Mouse (Mus musculus): ENCODE measurements around the gene Adgre5. TPM values are rescaled to one million over a fixed set of nuclear protein-coding genes. Genes with fewer than 3 reads are reported as not detected.

Gene Adgre5
- polyA plus RNA-seq, 1 experiment from 2014 or later = 25.8 TPM

DNA sequence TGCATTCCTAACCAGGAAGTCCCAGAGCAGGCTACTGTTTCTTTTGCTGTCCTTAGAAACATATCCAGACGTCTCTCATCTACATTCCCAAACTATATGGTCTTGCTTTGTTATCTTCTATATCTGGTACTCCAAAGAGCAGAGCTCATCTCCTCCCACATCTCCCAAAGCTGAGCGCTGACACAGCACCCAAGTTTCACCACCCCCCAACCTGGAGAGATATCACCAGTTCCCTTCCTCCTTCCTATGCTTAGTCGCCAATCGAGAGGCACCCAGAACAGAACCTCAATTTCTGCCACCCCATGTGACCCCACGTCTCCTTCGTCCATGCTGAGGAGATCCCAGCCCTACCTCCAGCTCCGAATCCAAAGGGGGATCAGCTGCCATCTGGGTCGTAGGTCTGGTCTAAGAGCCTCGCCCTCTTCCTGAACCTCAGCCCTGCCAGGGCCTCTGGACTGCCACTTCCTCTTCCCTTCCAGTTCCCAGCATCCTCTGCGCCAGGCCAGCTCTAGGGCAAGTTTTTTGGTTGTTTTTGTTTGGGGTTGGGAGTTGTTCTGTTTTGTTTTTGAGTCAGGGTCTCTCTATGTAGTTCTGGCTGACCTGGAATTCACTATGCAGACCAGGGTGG is 47.4 kb downstream of the Adgre5 start:
- no peak overlapping the region for H3K27ac ChIP-seq
- WGBS = 83% methylated on average over 10 of the region's 10 CpGs

DNA sequence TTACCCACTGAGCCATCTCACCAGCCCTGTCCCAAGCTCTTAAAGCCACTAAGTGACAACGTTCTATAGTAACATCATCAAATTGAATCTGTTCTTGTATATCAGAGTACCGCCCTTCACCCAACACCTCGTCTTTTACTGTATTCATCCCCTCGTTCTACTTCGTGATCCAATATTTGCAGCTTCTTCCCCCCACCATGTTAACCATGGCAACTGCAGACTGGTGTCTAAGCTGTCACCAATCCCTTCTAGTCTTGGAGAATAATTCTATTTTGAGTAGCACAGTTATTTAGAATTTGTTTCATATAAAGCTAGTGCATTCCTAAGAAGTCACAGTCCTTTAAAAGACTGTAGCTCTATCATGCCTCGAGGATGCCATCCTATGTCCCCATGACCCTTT is 51.9 kb downstream of the Adgre5 start:
- Histone ChIP-seq H3K4me1 (peaks cover 23% of the 10 kb centered on the region), H3K36me3 (peaks cover 79% of the 10 kb centered on the region), H3K4me3 (no peak overlapping the region), H3K9me3 (replicated peaks) (no peaks in the 10 kb centered on the region), H3K27me3 (ENCODE audit: low read depth, poor library complexity, severe bottlenecking) (no peaks in the 10 kb centered on the region), H3K27ac (no peak overlapping the region)
- DNase-seq (ENCODE audit: low spot score) = no peak
- WGBS = 91% methylated on average over 6 of the region's 6 CpGs

More for the DNA sequence above, 47.4 kb downstream of the Adgre5 start:
- no peaks in the 10 kb centered on the region for H3K9me3 ChIP-seq (replicated peaks)
- no peak for DNase-seq (ENCODE audit: low spot score)
- H3K4me1 ChIP-seq = peaks cover 39% of the 10 kb centered on the region
- H3K4me3 ChIP-seq = no peak overlapping the region
- peaks cover 44% of the 10 kb centered on the region for H3K36me3 ChIP-seq
- H3K27me3 ChIP-seq (ENCODE audit: low read depth, poor library complexity, severe bottlenecking) = no peaks in the 10 kb centered on the region

DNA sequence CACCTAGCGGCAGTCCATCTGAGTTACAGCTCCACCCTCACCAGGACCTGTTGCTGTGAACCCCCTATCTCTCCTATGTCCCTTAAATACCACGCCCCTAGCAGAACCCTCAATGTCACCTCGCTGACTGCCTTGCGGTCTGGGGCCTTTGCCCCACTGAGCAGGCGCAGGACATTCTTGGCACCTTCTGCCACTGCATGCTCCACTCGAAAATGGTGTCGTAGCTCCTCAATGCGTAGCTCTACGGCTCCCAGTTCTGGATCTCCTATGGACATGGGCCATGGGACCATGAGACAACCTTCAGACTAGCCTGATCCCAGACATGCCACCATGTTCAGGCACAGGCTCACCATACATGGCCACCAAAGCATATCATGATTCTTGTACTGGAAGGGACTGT is 56.6 kb downstream of the Adgre5 start:
- Histone ChIP-seq H3K4me1 (peaks cover 34% of the 10 kb centered on the region), H3K27me3 (ENCODE audit: low read depth, poor library complexity, severe bottlenecking) (no peaks in the 10 kb centered on the region), H3K36me3 (peaks cover 86% of the 10 kb centered on the region), H3K4me3 (no peak overlapping the region), H3K27ac (0 out of 2 replicates have a peak overlapping the region, but pooled peaks have one; percentile 11), H3K9me3 (replicated peaks) (no peaks in the 10 kb centered on the region)
- DNase-seq (ENCODE audit: low spot score) = no peak
- 91% methylated on average over 9 of the region's 9 CpGs for WGBS

DNA sequence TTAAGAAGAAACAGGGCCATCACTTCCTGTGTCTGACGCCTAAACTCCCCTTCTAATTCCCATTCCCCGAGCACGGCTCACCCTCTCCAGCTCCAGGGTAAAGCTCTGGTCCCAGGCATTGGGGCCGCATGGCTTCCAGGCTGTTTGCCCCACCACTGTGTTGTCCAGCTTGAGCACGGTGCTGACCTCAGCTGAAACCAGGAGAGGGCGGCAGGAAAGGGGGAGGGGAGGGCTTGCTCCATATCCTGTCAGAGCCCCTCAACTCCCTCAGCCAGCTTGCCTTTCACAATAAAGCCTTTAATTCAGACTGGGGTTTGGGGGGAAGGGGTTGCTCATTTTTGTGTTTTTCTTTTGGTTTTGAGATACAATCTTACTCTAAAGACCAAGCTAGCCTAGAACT is 60.0 kb downstream of the Adgre5 start:
- DNase-seq (ENCODE audit: low spot score) = peak; percentile 66
- Histone ChIP-seq H3K27ac (peak overlapping the region; percentile 89), H3K9me3 (replicated peaks) (no peaks in the 10 kb centered on the region), H3K4me1 (peaks cover 36% of the 10 kb centered on the region), H3K4me3 (peak overlapping the region; percentile 14; the same call in 1 of the 2 replicates), H3K36me3 (peaks cover 95% of the 10 kb centered on the region), H3K27me3 (ENCODE audit: low read depth, poor library complexity, severe bottlenecking) (no peaks in the 10 kb centered on the region)
- WGBS = 8% methylated on average over 6 of the region's 6 CpGs

DNA sequence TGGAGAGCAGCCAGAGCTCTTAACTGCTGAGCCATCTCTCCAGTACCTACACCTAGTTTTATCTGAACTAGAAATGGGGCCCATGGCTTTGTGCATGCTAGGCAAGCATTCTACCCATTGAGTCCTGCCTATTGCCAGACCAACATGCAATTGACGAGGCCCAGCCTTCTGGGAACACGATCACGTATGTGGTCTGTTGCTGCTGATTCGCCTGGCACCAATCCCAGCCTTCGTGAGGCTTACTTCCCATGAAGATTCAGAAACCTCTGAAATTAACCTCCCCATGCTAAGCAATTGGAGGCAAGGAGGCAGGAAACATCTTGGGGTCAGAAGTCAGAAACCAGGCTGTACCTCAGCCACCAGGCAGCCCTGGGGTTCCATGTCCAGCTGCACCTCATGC is 60.5 kb downstream of the Adgre5 start:
- H3K27me3 ChIP-seq (ENCODE audit: low read depth, poor library complexity, severe bottlenecking) = no peaks in the 10 kb centered on the region
- peak overlapping the region; percentile 14; the same call in 1 of the 2 replicates for H3K4me3 ChIP-seq
- H3K36me3 ChIP-seq = peaks cover 94% of the 10 kb centered on the region
- H3K9me3 ChIP-seq (replicated peaks) = no peaks in the 10 kb centered on the region
- DNase-seq (ENCODE audit: low spot score) = no peak
- peaks cover 36% of the 10 kb centered on the region for H3K4me1 ChIP-seq
- H3K27ac ChIP-seq = peak overlapping the region; percentile 89
- WGBS = 87% methylated on average over 5 of the region's 5 CpGs

DNA sequence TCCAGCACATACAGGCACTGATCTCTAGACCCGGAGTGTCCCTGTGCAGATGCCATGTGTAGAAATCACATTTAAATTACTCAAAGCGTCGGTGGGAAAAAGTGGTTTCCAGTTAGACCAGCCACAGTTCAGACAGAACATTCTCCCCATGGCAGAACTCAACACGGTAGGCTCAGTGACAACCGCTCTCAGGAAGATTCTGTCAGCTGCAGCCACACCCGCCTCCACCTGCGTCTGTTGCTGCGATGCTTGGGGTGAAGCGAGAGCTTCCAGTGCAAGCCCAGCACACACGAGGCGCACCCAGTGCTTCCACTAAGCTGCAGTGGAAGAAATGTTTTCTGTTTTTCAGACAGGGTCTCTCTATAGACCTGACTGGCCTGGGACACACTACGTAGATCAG is 61.3 kb downstream of the Adgre5 start:
- Histone ChIP-seq H3K4me3 (no peak overlapping the region), H3K27me3 (ENCODE audit: low read depth, poor library complexity, severe bottlenecking) (no peaks in the 10 kb centered on the region), H3K27ac (no peak overlapping the region), H3K4me1 (peaks cover 36% of the 10 kb centered on the region), H3K9me3 (replicated peaks) (no peaks in the 10 kb centered on the region), H3K36me3 (peaks cover 94% of the 10 kb centered on the region)
- 95% methylated on average over 12 of the region's 12 CpGs for WGBS
- DNase-seq (ENCODE audit: low spot score) = no peak

DNA sequence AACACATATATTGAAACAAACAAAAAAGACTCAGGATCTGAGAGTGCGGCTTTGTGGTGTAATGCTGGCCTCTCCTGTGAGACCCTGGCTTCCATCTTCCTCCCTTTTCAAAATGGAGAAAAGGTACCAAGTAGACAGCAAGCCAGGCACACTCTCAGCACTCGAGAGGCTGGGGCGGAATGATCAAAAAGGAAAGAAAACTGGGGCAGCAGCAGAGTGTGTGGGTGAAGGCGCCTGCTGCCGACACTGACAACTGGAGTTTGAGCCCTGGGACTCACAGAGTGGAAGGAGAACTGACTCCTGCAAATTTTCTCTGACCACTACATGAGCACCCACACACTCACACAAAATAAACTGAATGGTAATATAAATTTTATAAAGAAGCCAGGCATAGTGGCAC is 66.6 kb downstream of the Adgre5 start:
- Histone ChIP-seq H3K4me1 (peaks cover 12% of the 10 kb centered on the region), H3K36me3 (peaks cover 97% of the 10 kb centered on the region), H3K4me3 (no peak overlapping the region), H3K27ac (no peak overlapping the region), H3K9me3 (replicated peaks) (no peaks in the 10 kb centered on the region), H3K27me3 (ENCODE audit: low read depth, poor library complexity, severe bottlenecking) (no peaks in the 10 kb centered on the region)
- WGBS = 82% methylated on average over 5 of the region's 5 CpGs
- no peak for DNase-seq (ENCODE audit: low spot score)

Small RNA genes within 50 kb of the gene (microRNA-seq; reads per million reads assigned to microRNA genes)
- not detected for gene Mir1668

Other genes starting within 250 kb of the Adgre5 start
- not detected in 2 replicates for gene Olfr370, start 205.5 kb downstream of the Adgre5 start, polyA plus RNA-seq (2016; fragmentation: Nextera tagmentation; extraction: Ambion mirVana)
- 316 and 317 TPM in 2 replicates for gene Ndufb7, start 174.7 kb downstream of the Adgre5 start, polyA plus RNA-seq (2016; fragmentation: Nextera tagmentation; extraction: Ambion mirVana)
- 684 and 695 TPM in 2 replicates for gene Tecr, start 133.4 kb downstream of the Adgre5 start, polyA plus RNA-seq (2016; fragmentation: Nextera tagmentation; extraction: Ambion mirVana)
- 78.0 and 89.8 TPM in 2 replicates for gene Dnajb1, start 133.1 kb downstream of the Adgre5 start, polyA plus RNA-seq (2016; fragmentation: Nextera tagmentation; extraction: Ambion mirVana)
- 185 and 206 TPM in 2 replicates for gene Gipc1, start 88.6 kb downstream of the Adgre5 start, polyA plus RNA-seq (2016; fragmentation: Nextera tagmentation; extraction: Ambion mirVana)
- 0.64 TPM in 2 replicates for gene Ptger1, start 74.6 kb downstream of the Adgre5 start, polyA plus RNA-seq (2016; fragmentation: Nextera tagmentation; extraction: Ambion mirVana)
- gene Pkn1, start 42.1 kb downstream of the Adgre5 start, polyA plus RNA-seq (2016; fragmentation: Nextera tagmentation; extraction: Ambion mirVana) = 38.6 and 41.4 TPM in 2 replicates
- 295 and 349 TPM in 2 replicates for gene Ddx39, start 26.1 kb downstream of the Adgre5 start, polyA plus RNA-seq (2016; fragmentation: Nextera tagmentation; extraction: Ambion mirVana)
- 12.3 and 16.2 TPM in 2 replicates for gene Adgrl1, start 158.8 kb upstream of the Adgre5 start, polyA plus RNA-seq (2016; fragmentation: Nextera tagmentation; extraction: Ambion mirVana)
- 0.58 and 0.70 TPM in 2 replicates for gene Gm10644, start 213.9 kb upstream of the Adgre5 start, polyA plus RNA-seq (2016; fragmentation: Nextera tagmentation; extraction: Ambion mirVana)
- 94.6 and 101 TPM in 2 replicates for gene Asf1b, start 214.2 kb upstream of the Adgre5 start, polyA plus RNA-seq (2016; fragmentation: Nextera tagmentation; extraction: Ambion mirVana)
- gene Prkaca, start 231.7 kb upstream of the Adgre5 start, polyA plus RNA-seq (2016; fragmentation: Nextera tagmentation; extraction: Ambion mirVana) = 136 and 158 TPM in 2 replicates